Mouse (Mus musculus): Measurements from ENCODE around the gene Gm9903.

Gene Gm9903

GRCm38 (mm10) chr5:33651017-33651416, 21.3 kb downstream of the Gm9903 start:
- DNase-seq: no peak

GRCm38 (mm10) chr5:33651541-33651920, 21.8 kb downstream of the Gm9903 start:
- no peak for DNase-seq

GRCm38 (mm10) chr5:33651921-33652782, 22.4 kb downstream of the Gm9903 start, which contains the start of gene Slbp:
Gene Slbp, minus strand, starts transcription at chr5:33652574.
- peak; percentile 96 to 97 for DNase-seq

GRCm38 (mm10) chr5:33652783-33653173, 23.1 kb downstream of the Gm9903 start:
- DNase-seq: no peak

GRCm38 (mm10) chr5:33654424-33654823, 24.7 kb downstream of the Gm9903 start:
- DNase-seq: no peak

- no peak for DNase-seq
Measured at GRCm38 (mm10) chr5:33655251-33655840, 25.6 kb downstream of the Gm9903 start.

GRCm38 (mm10) chr5:33656739-33657138, 27.0 kb downstream of the Gm9903 start:
- DNase-seq: no peak

GRCm38 (mm10) chr5:33657251-33657786, 27.6 kb downstream of the Gm9903 start:
- peak in 1 of 2 experiments; percentile 39 for DNase-seq

- DNase-seq: peak; percentile 98 to 99
Measured at GRCm38 (mm10) chr5:33657787-33658663, 28.3 kb downstream of the Gm9903 start, which contains the start of the genes Tacc3 and Tmem129. Gene Tacc3, plus strand, starts transcription at chr5:33658128. Gene Tmem129, minus strand, starts transcription at chr5:33658416.

- no peak for DNase-seq
Measured at GRCm38 (mm10) chr5:33658664-33659050, 28.9 kb downstream of the Gm9903 start.

- no peak for DNase-seq
Measured at GRCm38 (mm10) chr5:33668223-33668622, 38.5 kb downstream of the Gm9903 start.

GRCm38 (mm10) chr5:33671659-33672058, 41.9 kb downstream of the Gm9903 start:
- no peak for DNase-seq

GRCm38 (mm10) chr5:33674439-33674838, 44.7 kb downstream of the Gm9903 start:
- no peak for DNase-seq

- peak in 1 of 2 experiments; percentile 73 for DNase-seq
Measured at GRCm38 (mm10) chr5:33675964-33676363, 46.2 kb downstream of the Gm9903 start.

GRCm38 (mm10) chr5:33678244-33678643, 48.5 kb downstream of the Gm9903 start:
- no peak for DNase-seq

- DNase-seq: no peak
Measured at GRCm38 (mm10) chr5:33681044-33681443, 51.3 kb downstream of the Gm9903 start.
